Mouse (Mus musculus): ENCODE data around the gene Sesn3. TPM values are rescaled to one million over a fixed set of nuclear protein-coding genes. Genes with fewer than 3 reads are reported as not detected.
A peak's percentile ranks its signal among the peaks of the same experiment; 100 is the strongest.

Gene Sesn3
- polyA plus RNA-seq, 1 experiment, result 4.9 TPM

DNA sequence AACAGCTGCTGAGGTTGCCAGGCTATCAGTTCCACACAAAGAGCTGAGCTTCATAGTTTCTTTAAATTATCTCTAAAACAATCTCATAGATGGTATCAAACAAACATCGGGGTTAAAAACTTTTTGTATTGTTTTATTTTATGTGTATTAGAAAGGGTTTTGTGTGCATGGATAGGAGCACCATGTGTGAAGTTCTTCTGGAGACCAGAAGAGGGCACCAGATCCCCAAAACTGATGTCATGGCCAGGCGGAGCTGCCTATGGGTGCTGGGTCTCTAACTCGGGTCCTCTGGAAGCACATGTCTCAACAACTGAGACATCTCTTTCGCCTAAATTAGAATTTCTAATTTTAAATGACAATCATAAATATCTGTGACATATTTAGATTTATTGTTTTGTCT lies 73.5 kb downstream of the Sesn3 start:
- no peak overlapping the region for H3K4me3 ChIP-seq (ENCODE audit: insufficient read depth, poor library complexity, severe bottlenecking)
- H3ac ChIP-seq (ENCODE audit: control insufficient read depth, insufficient read length, low read depth), result no peak overlapping the region
- no peak for TF ChIP-seq FOSL1 (IDR thresholded peaks at IDR 0.05; ENCODE audit: insufficient read depth, low read length, poor library complexity, severe bottlenecking)
- TF ChIP-seq CTCF (IDR thresholded peaks at IDR 0.05; ENCODE audit: control insufficient read depth, insufficient read depth, insufficient read length), result peak; percentile 22
- H3K79me3 ChIP-seq (ENCODE audit: low read depth), result no peaks in the 10 kb centered on the region
- H3K36me3 ChIP-seq (ENCODE audit: control insufficient read depth, insufficient read depth), result no peaks in the 10 kb centered on the region
- H3K79me2 ChIP-seq (ENCODE audit: control insufficient read depth, insufficient read depth), result no peaks in the 10 kb centered on the region
- no peaks in the 10 kb centered on the region for H3K27me3 ChIP-seq (ENCODE audit: control insufficient read depth, insufficient read depth, insufficient read length)

DNA sequence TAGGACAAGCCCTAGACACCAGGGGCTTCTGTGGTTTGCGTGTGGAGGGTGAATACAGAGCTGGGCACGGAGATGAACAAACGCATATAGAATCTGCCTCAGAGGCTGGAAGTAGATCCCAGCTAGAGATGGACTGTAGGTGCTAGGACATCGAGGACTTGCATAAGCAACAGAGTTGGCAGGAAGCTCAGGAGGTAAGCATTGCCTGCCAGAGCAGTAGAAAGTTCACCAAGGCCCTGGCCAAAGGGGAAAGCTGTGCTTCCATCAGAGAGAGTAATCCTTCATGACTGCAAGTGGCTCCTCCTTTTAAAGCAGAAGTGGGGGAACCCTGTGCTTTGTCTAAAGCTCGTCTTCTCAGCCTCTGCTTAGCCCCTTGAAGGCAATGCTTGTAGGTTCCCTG lies 74.5 kb downstream of the Sesn3 start:
- Histone ChIP-seq H3K79me3 (ENCODE audit: low read depth) (no peaks in the 10 kb centered on the region), H3K27me3 (ENCODE audit: control insufficient read depth, insufficient read depth, insufficient read length) (no peaks in the 10 kb centered on the region), H3K36me3 (ENCODE audit: control insufficient read depth, insufficient read depth) (no peaks in the 10 kb centered on the region), H3ac (ENCODE audit: control insufficient read depth, insufficient read length, low read depth) (no peak overlapping the region), H3K79me2 (ENCODE audit: control insufficient read depth, insufficient read depth) (no peaks in the 10 kb centered on the region), H3K4me3 (ENCODE audit: insufficient read depth, poor library complexity, severe bottlenecking) (no peak overlapping the region)
- no peak for TF ChIP-seq USF1 (IDR thresholded peaks at IDR 0.05; ENCODE audit: low read depth)
- no peak for TF ChIP-seq CTCF (IDR thresholded peaks at IDR 0.05; ENCODE audit: control insufficient read depth, insufficient read depth, insufficient read length)
- TF ChIP-seq CEBPB (IDR thresholded peaks at IDR 0.05; ENCODE audit: low read depth), result no peak
- no peak for TF ChIP-seq MYOG (IDR thresholded peaks at IDR 0.05; ENCODE audit: control insufficient read depth, extremely low read depth, insufficient read length)
- TF ChIP-seq MYOD1 (IDR thresholded peaks at IDR 0.05; ENCODE audit: control insufficient read depth, insufficient read length, low read depth), result no peak
- TF ChIP-seq MAX (IDR thresholded peaks at IDR 0.05), result no peak
- no peak for TF ChIP-seq FOSL1 (IDR thresholded peaks at IDR 0.05; ENCODE audit: insufficient read depth, low read length, poor library complexity, severe bottlenecking)

DNA sequence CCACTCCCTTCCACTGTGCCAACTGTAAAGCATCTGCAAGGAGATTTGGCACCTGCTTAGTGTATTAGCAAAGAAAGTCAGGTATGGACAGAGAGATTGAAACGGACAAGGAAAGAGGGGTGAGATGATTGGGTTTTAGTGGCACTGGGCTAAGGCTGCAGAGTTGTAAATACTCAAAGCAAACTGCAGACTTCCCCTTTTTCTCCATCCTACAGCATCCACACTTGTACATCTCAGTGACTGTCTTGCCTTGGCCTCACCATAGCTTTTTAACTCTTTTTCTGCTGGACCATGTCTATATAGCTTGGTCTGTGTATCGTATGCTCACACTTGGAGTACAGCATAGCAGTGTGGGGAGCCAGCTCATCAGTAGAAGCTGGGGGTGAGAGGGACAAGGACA lies 75.9 kb downstream of the Sesn3 start:
- Histone ChIP-seq H3K4me3 (ENCODE audit: insufficient read depth, poor library complexity, severe bottlenecking) (no peak overlapping the region), H3K36me3 (ENCODE audit: control insufficient read depth, insufficient read depth) (no peaks in the 10 kb centered on the region), H3K79me3 (ENCODE audit: low read depth) (no peaks in the 10 kb centered on the region), H3ac (ENCODE audit: control insufficient read depth, insufficient read length, low read depth) (no peak overlapping the region), H3K27me3 (ENCODE audit: control insufficient read depth, insufficient read depth, insufficient read length) (no peaks in the 10 kb centered on the region), H3K79me2 (ENCODE audit: control insufficient read depth, insufficient read depth) (no peaks in the 10 kb centered on the region)
- TF ChIP-seq USF1 (IDR thresholded peaks at IDR 0.05; ENCODE audit: low read depth) (no peak), MAX (IDR thresholded peaks at IDR 0.05) (no peak), MYOG (IDR thresholded peaks at IDR 0.05; ENCODE audit: control insufficient read depth, extremely low read depth, insufficient read length) (no peak), CEBPB (IDR thresholded peaks at IDR 0.05; ENCODE audit: low read depth) (no peak), CTCF (IDR thresholded peaks at IDR 0.05; ENCODE audit: control insufficient read depth, insufficient read depth, insufficient read length) (no peak), FOSL1 (IDR thresholded peaks at IDR 0.05; ENCODE audit: insufficient read depth, low read length, poor library complexity, severe bottlenecking) (no peak), MYOD1 (IDR thresholded peaks at IDR 0.05; ENCODE audit: control insufficient read depth, insufficient read length, low read depth) (no peak)

DNA sequence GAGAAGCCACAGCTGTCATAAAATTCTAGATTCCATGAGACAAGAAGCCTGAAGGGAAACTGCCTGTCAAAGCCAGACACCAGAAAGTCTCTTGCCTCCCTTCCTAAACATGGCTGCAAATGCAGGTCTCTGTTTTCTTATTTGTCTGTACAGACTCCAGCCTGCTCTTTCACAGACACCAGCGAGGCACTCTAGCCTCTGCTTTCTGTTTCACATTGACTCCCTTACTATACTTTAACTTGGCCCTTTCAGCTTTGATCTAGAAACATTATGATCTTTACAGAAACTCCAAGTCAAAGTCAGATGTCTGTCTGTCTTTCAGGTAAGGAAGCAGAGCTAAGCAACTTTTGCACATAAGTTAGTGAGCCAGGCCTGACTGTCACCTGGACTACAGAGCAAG lies 77.5 kb downstream of the Sesn3 start:
- no peaks in the 10 kb centered on the region for H3K36me3 ChIP-seq (ENCODE audit: control insufficient read depth, insufficient read depth)
- H3K79me3 ChIP-seq (ENCODE audit: low read depth), result no peaks in the 10 kb centered on the region
- no peak overlapping the region for H3ac ChIP-seq (ENCODE audit: control insufficient read depth, insufficient read length, low read depth)
- H3K27me3 ChIP-seq (ENCODE audit: control insufficient read depth, insufficient read depth, insufficient read length), result no peaks in the 10 kb centered on the region
- TF ChIP-seq MYOD1 (IDR thresholded peaks at IDR 0.05; ENCODE audit: control insufficient read depth, insufficient read length, low read depth), result no peak
- H3K4me3 ChIP-seq (ENCODE audit: insufficient read depth, poor library complexity, severe bottlenecking), result no peak overlapping the region
- no peaks in the 10 kb centered on the region for H3K79me2 ChIP-seq (ENCODE audit: control insufficient read depth, insufficient read depth)

DNA sequence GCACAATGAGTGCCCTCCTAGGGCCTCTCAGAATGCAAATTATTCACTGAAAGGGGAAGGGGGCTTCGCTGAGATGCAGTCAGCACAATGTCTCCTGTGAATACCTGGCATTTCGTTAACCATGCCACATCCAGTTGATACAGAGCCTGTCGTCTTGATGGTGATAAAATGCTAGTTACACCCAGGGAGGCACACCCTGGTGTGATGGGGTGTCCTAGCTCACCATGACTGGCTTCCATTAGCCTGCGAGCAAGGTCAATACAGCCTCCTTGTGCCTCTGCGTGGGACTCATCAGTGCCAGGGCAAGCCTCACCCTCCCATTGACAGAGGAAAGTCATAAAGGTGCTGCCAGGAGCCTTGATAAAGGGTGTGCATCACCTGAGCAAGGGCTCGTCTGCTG lies 80.0 kb downstream of the Sesn3 start:
- no peak overlapping the region for H3K4me3 ChIP-seq (ENCODE audit: insufficient read depth, poor library complexity, severe bottlenecking)
- no peak overlapping the region for H3ac ChIP-seq (ENCODE audit: control insufficient read depth, insufficient read length, low read depth)
- no peaks in the 10 kb centered on the region for H3K27me3 ChIP-seq (ENCODE audit: control insufficient read depth, insufficient read depth, insufficient read length)
- no peaks in the 10 kb centered on the region for H3K36me3 ChIP-seq (ENCODE audit: control insufficient read depth, insufficient read depth)
- H3K79me2 ChIP-seq (ENCODE audit: control insufficient read depth, insufficient read depth), result no peaks in the 10 kb centered on the region
- no peaks in the 10 kb centered on the region for H3K79me3 ChIP-seq (ENCODE audit: low read depth)
- TF ChIP-seq CTCF (IDR thresholded peaks at IDR 0.05; ENCODE audit: control insufficient read depth, insufficient read depth, insufficient read length) (no peak), MYOG (IDR thresholded peaks at IDR 0.05; ENCODE audit: control insufficient read depth, extremely low read depth, insufficient read length) (no peak), CEBPB (IDR thresholded peaks at IDR 0.05; ENCODE audit: low read depth) (no peak), USF1 (IDR thresholded peaks at IDR 0.05; ENCODE audit: low read depth) (no peak), FOSL1 (IDR thresholded peaks at IDR 0.05; ENCODE audit: insufficient read depth, low read length, poor library complexity, severe bottlenecking) (no peak), MAX (IDR thresholded peaks at IDR 0.05) (no peak), MYOD1 (IDR thresholded peaks at IDR 0.05; ENCODE audit: control insufficient read depth, insufficient read length, low read depth) (no peak)

DNA sequence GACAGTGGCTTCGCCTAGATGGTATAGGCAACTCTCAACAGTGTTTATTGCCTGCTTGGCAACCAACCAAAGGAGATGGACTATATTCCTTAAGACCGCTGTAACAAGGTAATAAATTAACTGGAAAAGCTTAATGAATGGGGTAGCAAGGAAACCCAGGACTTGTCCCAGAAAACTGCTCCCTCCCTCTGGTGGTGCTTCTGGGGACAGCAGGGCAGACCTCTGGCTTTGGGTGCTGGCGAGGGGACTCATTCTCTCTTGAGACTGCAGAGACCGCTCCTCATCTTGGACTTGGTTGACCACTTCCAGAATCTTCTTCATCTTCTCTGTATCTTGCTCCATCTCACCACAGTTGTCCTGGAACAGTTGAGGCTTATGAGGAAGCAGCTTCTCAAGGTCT lies 82.2 kb downstream of the Sesn3 start:
- no peaks in the 10 kb centered on the region for H3K36me3 ChIP-seq (ENCODE audit: control insufficient read depth, insufficient read depth)
- TF ChIP-seq MYOD1 (IDR thresholded peaks at IDR 0.05; ENCODE audit: control insufficient read depth, insufficient read length, low read depth) (no peak), CTCF (IDR thresholded peaks at IDR 0.05; ENCODE audit: control insufficient read depth, insufficient read depth, insufficient read length) (no peak), CEBPB (IDR thresholded peaks at IDR 0.05; ENCODE audit: low read depth) (no peak), MAX (IDR thresholded peaks at IDR 0.05) (no peak), USF1 (IDR thresholded peaks at IDR 0.05; ENCODE audit: low read depth) (no peak), MYOG (IDR thresholded peaks at IDR 0.05; ENCODE audit: control insufficient read depth, extremely low read depth, insufficient read length) (no peak), FOSL1 (IDR thresholded peaks at IDR 0.05; ENCODE audit: insufficient read depth, low read length, poor library complexity, severe bottlenecking) (no peak)
- H3K4me3 ChIP-seq (ENCODE audit: insufficient read depth, poor library complexity, severe bottlenecking), result no peak overlapping the region
- H3K79me3 ChIP-seq (ENCODE audit: low read depth), result no peaks in the 10 kb centered on the region
- H3K79me2 ChIP-seq (ENCODE audit: control insufficient read depth, insufficient read depth), result no peaks in the 10 kb centered on the region
- H3ac ChIP-seq (ENCODE audit: control insufficient read depth, insufficient read length, low read depth), result no peak overlapping the region
- no peaks in the 10 kb centered on the region for H3K27me3 ChIP-seq (ENCODE audit: control insufficient read depth, insufficient read depth, insufficient read length)

Data from C2C12 (cell line).